Mouse (Mus musculus): ENCODE results near the gene Shank1. TPM values are rescaled to one million over a fixed set of nuclear protein-coding genes. Genes with fewer than 3 reads are reported as not detected.

Shank1 gene
- total and polyA plus RNA-seq, 3 experiments = 0.08 to 0.20 (median 0.11) TPM

GRCm38 (mm10) chr7:44383980-44384715, 74.1 kb downstream of the Shank1 start, which contains the start of gene Syt3:
Syt3 (plus strand) TSS chr7:44384102.
- TF ChIP-seq GATA2 (IDR thresholded peaks at IDR 0.05; ENCODE audit: borderline replicate concordance, low read depth, low read length) (no peak), GATA1 (IDR thresholded peaks at IDR 0.05; ENCODE audit: borderline replicate concordance, low read length) (no peak), TAL1 (conservative IDR thresholded peaks at IDR 0.05; ENCODE audit: low read depth, low read length) (no peak), CTCF (IDR thresholded peaks at IDR 0.05; ENCODE audit: low read depth, low read length) (no peak), POLR2AphosphoS5 (IDR thresholded peaks at IDR 0.05; ENCODE audit: insufficient replicate concordance, low read depth, low read length) (no peak)
- H3K27me3 ChIP-seq (ENCODE audit: insufficient read depth, low read length) = peaks cover 67% of the 10 kb centered on the region
- H3K9me3 ChIP-seq (replicated peaks) = no peaks in the 10 kb centered on the region
- H3K36me3 ChIP-seq (replicated peaks) = no peaks in the 10 kb centered on the region
- ATAC-seq (ENCODE audit: extremely low read depth, insufficient number of reproducible peaks, low FRiP score, poor library complexity, severe bottlenecking) = peak; percentile 34; the same call in 1 of the 2 replicates
- H3K4me3 ChIP-seq (ENCODE audit: low read depth, low read length) = peak within 1 kb of the TSS; percentile 44; the same call in 1 of the 2 replicates
- peak; percentile 10 for DNase-seq (ENCODE audit: low spot score)
- H3K4me1 ChIP-seq (ENCODE audit: insufficient read depth, low read depth, low read length) = peaks cover 8% of the 10 kb centered on the region

DNA sequence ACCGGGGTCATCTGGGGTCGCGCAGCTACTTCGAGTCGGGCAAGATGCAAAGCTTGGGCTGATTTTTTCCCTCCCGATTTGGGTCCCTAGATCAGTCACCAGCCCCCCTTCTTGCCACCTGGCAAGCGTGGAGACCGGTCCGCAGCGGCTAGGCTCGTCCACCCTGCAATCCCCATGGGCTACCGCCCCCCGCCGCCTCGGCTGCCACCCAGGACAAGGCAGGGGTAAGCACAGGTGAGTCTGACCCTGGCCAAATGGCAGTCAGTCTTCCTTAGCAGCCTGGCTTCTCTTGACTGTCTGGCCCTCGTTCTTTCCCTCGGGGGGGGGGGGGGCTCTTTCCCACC, 74.6 kb downstream of the Shank1 start:
- H3K4me3 ChIP-seq (ENCODE audit: low read depth, low read length) = peak overlapping the region; percentile 23; the same call in 1 of the 2 replicates
- ATAC-seq (ENCODE audit: extremely low read depth, insufficient number of reproducible peaks, low FRiP score, poor library complexity, severe bottlenecking) = no peak

GRCm38 (mm10) chr7:44385720-44386119, 75.7 kb downstream of the Shank1 start, which contains the start of gene 1700008O03Rik:
1700008O03Rik (minus strand) TSS chr7:44385820.
- H3K9me3 ChIP-seq (replicated peaks) = no peaks in the 10 kb centered on the region
- no peaks in the 10 kb centered on the region for H3K36me3 ChIP-seq (replicated peaks)
- TF ChIP-seq GATA2 (IDR thresholded peaks at IDR 0.05; ENCODE audit: borderline replicate concordance, low read depth, low read length) (no peak), POLR2AphosphoS5 (IDR thresholded peaks at IDR 0.05; ENCODE audit: insufficient replicate concordance, low read depth, low read length) (no peak), CTCF (IDR thresholded peaks at IDR 0.05; ENCODE audit: low read depth, low read length) (no peak), GATA1 (IDR thresholded peaks at IDR 0.05; ENCODE audit: borderline replicate concordance, low read length) (no peak), TAL1 (conservative IDR thresholded peaks at IDR 0.05; ENCODE audit: low read depth, low read length) (no peak)
- DNase-seq (ENCODE audit: low spot score) (no peak), ATAC-seq (ENCODE audit: extremely low read depth, insufficient number of reproducible peaks, low FRiP score, poor library complexity, severe bottlenecking) (no peak)
- peak within 1 kb of the TSS; percentile 23; the same call in 1 of the 2 replicates for H3K4me3 ChIP-seq (ENCODE audit: low read depth, low read length)
- peaks cover 8% of the 10 kb centered on the region for H3K4me1 ChIP-seq (ENCODE audit: insufficient read depth, low read depth, low read length)
- peaks cover 65% of the 10 kb centered on the region for H3K27me3 ChIP-seq (ENCODE audit: insufficient read depth, low read length)

More for the DNA sequence above, 74.6 kb downstream of the Shank1 start:
- H3K4me1 ChIP-seq (ENCODE audit: insufficient read depth, low read depth, low read length) = peaks cover 8% of the 10 kb centered on the region
- no peak for DNase-seq (ENCODE audit: low spot score)
- TF ChIP-seq GATA1 (IDR thresholded peaks at IDR 0.05; ENCODE audit: borderline replicate concordance, low read length) = no peak
- no peak for TF ChIP-seq TAL1 (conservative IDR thresholded peaks at IDR 0.05; ENCODE audit: low read depth, low read length)
- TF ChIP-seq GATA2 (IDR thresholded peaks at IDR 0.05; ENCODE audit: borderline replicate concordance, low read depth, low read length) = no peak
- no peak for TF ChIP-seq CTCF (IDR thresholded peaks at IDR 0.05; ENCODE audit: low read depth, low read length)
- no peak for TF ChIP-seq POLR2AphosphoS5 (IDR thresholded peaks at IDR 0.05; ENCODE audit: insufficient replicate concordance, low read depth, low read length)
- H3K36me3 ChIP-seq (replicated peaks) = no peaks in the 10 kb centered on the region
- peaks cover 64% of the 10 kb centered on the region for H3K27me3 ChIP-seq (ENCODE audit: insufficient read depth, low read length)
- H3K9me3 ChIP-seq (replicated peaks) = no peaks in the 10 kb centered on the region

DNA sequence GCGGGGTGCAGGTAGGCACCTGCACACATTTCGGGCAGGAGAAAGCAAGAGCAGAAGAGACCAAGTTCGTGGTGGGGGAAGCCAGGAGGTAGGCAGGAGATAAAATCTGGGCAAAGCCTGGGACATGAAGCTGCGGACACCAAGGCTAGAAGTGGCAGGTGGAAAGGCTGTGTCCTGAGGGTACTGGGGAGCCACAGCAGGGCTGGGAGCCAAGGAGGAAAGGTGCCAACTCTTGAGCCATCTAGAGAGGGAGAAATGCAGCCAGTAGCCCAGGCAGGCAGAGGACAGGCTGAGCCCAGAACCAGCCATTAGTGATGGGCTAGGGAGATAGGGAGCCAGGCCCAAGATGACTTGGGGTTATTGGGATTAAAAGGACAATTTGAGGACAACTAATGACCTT, 81.8 kb downstream of the Shank1 start:
- Histone ChIP-seq H3K27me3 (ENCODE audit: insufficient read depth, low read length) (peaks cover 52% of the 10 kb centered on the region), H3K4me3 (ENCODE audit: low read depth, low read length) (no peak overlapping the region), H3K4me1 (ENCODE audit: insufficient read depth, low read depth, low read length) (no peaks in the 10 kb centered on the region), H3K36me3 (replicated peaks) (no peaks in the 10 kb centered on the region), H3K9me3 (replicated peaks) (no peaks in the 10 kb centered on the region)
- no peak for DNase-seq (ENCODE audit: low spot score)
- no peak for TF ChIP-seq GATA2 (IDR thresholded peaks at IDR 0.05; ENCODE audit: borderline replicate concordance, low read depth, low read length)
- TF ChIP-seq TAL1 (conservative IDR thresholded peaks at IDR 0.05; ENCODE audit: low read depth, low read length) = no peak
- no peak for TF ChIP-seq POLR2AphosphoS5 (IDR thresholded peaks at IDR 0.05; ENCODE audit: insufficient replicate concordance, low read depth, low read length)
- no peak for TF ChIP-seq CTCF (IDR thresholded peaks at IDR 0.05; ENCODE audit: low read depth, low read length)
- TF ChIP-seq GATA1 (IDR thresholded peaks at IDR 0.05; ENCODE audit: borderline replicate concordance, low read length) = no peak
- no peak for ATAC-seq (ENCODE audit: extremely low read depth, insufficient number of reproducible peaks, low FRiP score, poor library complexity, severe bottlenecking)

- Histone ChIP-seq H3K36me3 (replicated peaks) (no peaks in the 10 kb centered on the region), H3K4me1 (ENCODE audit: insufficient read depth, low read depth, low read length) (no peaks in the 10 kb centered on the region), H3K27me3 (ENCODE audit: insufficient read depth, low read length) (peaks cover 48% of the 10 kb centered on the region), H3K4me3 (ENCODE audit: low read depth, low read length) (no peak overlapping the region), H3K9me3 (replicated peaks) (no peaks in the 10 kb centered on the region)
- ATAC-seq (ENCODE audit: extremely low read depth, insufficient number of reproducible peaks, low FRiP score, poor library complexity, severe bottlenecking) (no peak), DNase-seq (ENCODE audit: low spot score) (no peak)
- TF ChIP-seq POLR2AphosphoS5 (IDR thresholded peaks at IDR 0.05; ENCODE audit: insufficient replicate concordance, low read depth, low read length) (no peak), GATA1 (IDR thresholded peaks at IDR 0.05; ENCODE audit: borderline replicate concordance, low read length) (no peak), CTCF (IDR thresholded peaks at IDR 0.05; ENCODE audit: low read depth, low read length) (no peak), TAL1 (conservative IDR thresholded peaks at IDR 0.05; ENCODE audit: low read depth, low read length) (no peak), GATA2 (IDR thresholded peaks at IDR 0.05; ENCODE audit: borderline replicate concordance, low read depth, low read length) (no peak)
Measured at GRCm38 (mm10) chr7:44392341-44392740, 82.3 kb downstream of the Shank1 start.

DNA sequence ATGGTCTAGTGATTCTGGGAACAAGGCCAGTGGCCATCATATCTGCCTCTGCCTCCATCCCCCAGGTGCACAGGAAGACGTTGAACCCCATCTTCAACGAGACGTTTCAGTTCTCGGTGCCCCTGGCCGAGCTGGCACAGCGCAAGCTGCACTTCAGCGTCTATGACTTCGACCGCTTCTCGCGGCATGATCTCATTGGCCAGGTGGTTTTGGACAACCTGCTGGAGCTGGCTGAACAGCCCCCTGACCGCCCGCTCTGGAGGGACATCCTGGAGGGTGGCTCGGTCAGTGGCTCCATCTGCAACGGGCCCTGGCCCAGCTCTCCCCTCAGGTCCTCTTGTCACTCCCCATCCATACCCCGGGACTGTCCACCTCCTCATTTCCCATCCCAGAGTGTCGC, 83.2 kb downstream of the Shank1 start:
- Histone ChIP-seq H3K9me3 (replicated peaks) (no peaks in the 10 kb centered on the region), H3K4me3 (ENCODE audit: low read depth, low read length) (no peak overlapping the region), H3K4me1 (ENCODE audit: insufficient read depth, low read depth, low read length) (no peaks in the 10 kb centered on the region), H3K27me3 (ENCODE audit: insufficient read depth, low read length) (peaks cover 40% of the 10 kb centered on the region), H3K36me3 (replicated peaks) (no peaks in the 10 kb centered on the region)
- ATAC-seq (ENCODE audit: extremely low read depth, insufficient number of reproducible peaks, low FRiP score, poor library complexity, severe bottlenecking) (no peak), DNase-seq (ENCODE audit: low spot score) (no peak)
- TF ChIP-seq POLR2AphosphoS5 (IDR thresholded peaks at IDR 0.05; ENCODE audit: insufficient replicate concordance, low read depth, low read length) = no peak
- no peak for TF ChIP-seq GATA2 (IDR thresholded peaks at IDR 0.05; ENCODE audit: borderline replicate concordance, low read depth, low read length)
- TF ChIP-seq TAL1 (conservative IDR thresholded peaks at IDR 0.05; ENCODE audit: low read depth, low read length) = no peak
- no peak for TF ChIP-seq GATA1 (IDR thresholded peaks at IDR 0.05; ENCODE audit: borderline replicate concordance, low read length)
- TF ChIP-seq CTCF (IDR thresholded peaks at IDR 0.05; ENCODE audit: low read depth, low read length) = no peak

All from G1E (cell line).